Mouse (Mus musculus) C2C12 (cell line): ENCODE data around the gene Fer. TPM values are rescaled to one million over a fixed set of nuclear protein-coding genes. Genes with fewer than 3 reads are reported as not detected.

Experiments used
- H3K27me3 ChIP-seq: one replicate; pipeline ENCODE4 v1.6.1; 2011; ENCODE audit not compliant: control insufficient read depth, insufficient read depth, insufficient read length
- H3K36me3 ChIP-seq: one replicate; pipeline ENCODE4 v1.6.1; 2011; ENCODE audit not compliant: control insufficient read depth, insufficient read depth
- H3K4me3 ChIP-seq: one replicate; pipeline ENCODE4 v1.5.1; 2011; ENCODE audit warnings: mild to moderate bottlenecking, control low read depth; ENCODE audit not compliant: poor library complexity, insufficient read depth, severe bottlenecking
- H3K79me2 ChIP-seq: one replicate; pipeline ENCODE4 v1.6.1; 2011; ENCODE audit not compliant: control insufficient read depth, insufficient read depth
- H3K79me3 ChIP-seq: one replicate; pipeline ENCODE4 v1.6.1; 2011; ENCODE audit warnings: low read depth, control low read depth
- H3ac ChIP-seq: one replicate; pipeline ENCODE3; 2011; ENCODE audit warnings: low read depth; ENCODE audit not compliant: control insufficient read depth, insufficient read length
- CEBPB ChIP-seq: IDR thresholded peaks from one replicate; pipeline ENCODE4 v1.6.1; 2011; ENCODE audit warnings: low read depth, mild to moderate bottlenecking, control low read depth, moderate library complexity
- CTCF ChIP-seq: IDR thresholded peaks from one replicate; pipeline ENCODE4 v1.5.1; 2011; ENCODE audit not compliant: control insufficient read depth, insufficient read depth, insufficient read length
- FOSL1 ChIP-seq: IDR thresholded peaks from one replicate; pipeline ENCODE4 v1.8.0; 2011; ENCODE audit warnings: mild to moderate bottlenecking, low read length; ENCODE audit not compliant: poor library complexity, insufficient read depth, severe bottlenecking
- MAX ChIP-seq: IDR thresholded peaks from one replicate; pipeline ENCODE4 v1.6.1; 2011; ENCODE audit warnings: mild to moderate bottlenecking, control low read depth
- MYOD1 ChIP-seq: IDR thresholded peaks from one replicate; pipeline ENCODE4 v1.6.1; 2011; ENCODE audit warnings: low read depth; ENCODE audit not compliant: control insufficient read depth, insufficient read length
- MYOG ChIP-seq: IDR thresholded peaks from one replicate; pipeline ENCODE4 v1.6.1; 2011; ENCODE audit not compliant: control insufficient read depth, insufficient read length; ENCODE audit errors: extremely low read depth
- USF1 ChIP-seq: IDR thresholded peaks from one replicate; pipeline ENCODE4 v1.6.1; 2011; ENCODE audit warnings: low read depth, mild to moderate bottlenecking, control low read depth, moderate library complexity
- polyA plus RNA-seq: library from polyadenylated mRNA; unstranded; fragments of >200 nt; fragmentation: generic; extraction: Trizol; gene quantifications from one replicate; pipeline ENCODE4 v1.2.1, GENCODE M21; 2012; ENCODE audit warnings: missing spikeins

Fer gene
- polyA plus RNA-seq, 1 experiment = 8.8 TPM

GRCm38 (mm10) chr17:64140063-64140850, 277.4 kb downstream of the Fer start:
- no peak overlapping the region for H3K4me3 ChIP-seq
- no peaks in the 10 kb centered on the region for H3K27me3 ChIP-seq
- H3ac ChIP-seq = no peak overlapping the region
- no peaks in the 10 kb centered on the region for H3K79me2 ChIP-seq
- TF ChIP-seq CEBPB (no peak), MAX (no peak), MYOG (no peak), USF1 (no peak), FOSL1 (no peak), MYOD1 (no peak), CTCF (no peak)
- H3K79me3 ChIP-seq = no peaks in the 10 kb centered on the region
- peaks cover 25% of the 10 kb centered on the region for H3K36me3 ChIP-seq

- H3K4me3 ChIP-seq = no peak overlapping the region
- TF ChIP-seq MYOG (no peak), CEBPB (no peak), CTCF (no peak), FOSL1 (no peak), MYOD1 (no peak), MAX (no peak), USF1 (no peak)
- no peaks in the 10 kb centered on the region for H3K27me3 ChIP-seq
- H3ac ChIP-seq = no peak overlapping the region
- no peaks in the 10 kb centered on the region for H3K79me2 ChIP-seq
- no peaks in the 10 kb centered on the region for H3K79me3 ChIP-seq
- H3K36me3 ChIP-seq = peaks cover 25% of the 10 kb centered on the region
Measured at GRCm38 (mm10) chr17:64141856-64142255, 279.0 kb downstream of the Fer start.

- H3K36me3 ChIP-seq = peaks cover 5% of the 10 kb centered on the region
- H3ac ChIP-seq = no peak overlapping the region
- no peak overlapping the region for H3K4me3 ChIP-seq
- TF ChIP-seq MAX (no peak), FOSL1 (no peak)
- H3K79me2 ChIP-seq = no peaks in the 10 kb centered on the region
- no peaks in the 10 kb centered on the region for H3K79me3 ChIP-seq
- H3K27me3 ChIP-seq = no peaks in the 10 kb centered on the region
Measured at GRCm38 (mm10) chr17:64146409-64146808, 283.5 kb downstream of the Fer start.

- Histone ChIP-seq H3ac (no peak overlapping the region), H3K79me3 (no peaks in the 10 kb centered on the region), H3K27me3 (no peaks in the 10 kb centered on the region), H3K36me3 (no peaks in the 10 kb centered on the region), H3K4me3 (no peak overlapping the region), H3K79me2 (no peaks in the 10 kb centered on the region)
- TF ChIP-seq FOSL1 = no peak
- TF ChIP-seq MYOG = no peak
- TF ChIP-seq MAX = no peak
- no peak for TF ChIP-seq CTCF
- TF ChIP-seq CEBPB = no peak
- TF ChIP-seq MYOD1 = no peak
- TF ChIP-seq USF1 = no peak
Measured at GRCm38 (mm10) chr17:64150717-64151116, 287.9 kb downstream of the Fer start.

GRCm38 (mm10) chr17:64167731-64168130, 304.9 kb downstream of the Fer start:
- no peaks in the 10 kb centered on the region for H3K36me3 ChIP-seq
- TF ChIP-seq FOSL1 = no peak
- no peak for TF ChIP-seq MAX
- no peak for TF ChIP-seq CEBPB
- no peak for TF ChIP-seq MYOG
- no peak for TF ChIP-seq USF1
- no peak for TF ChIP-seq CTCF
- TF ChIP-seq MYOD1 = no peak
- H3K27me3 ChIP-seq = no peaks in the 10 kb centered on the region
- no peaks in the 10 kb centered on the region for H3K79me3 ChIP-seq
- H3K79me2 ChIP-seq = no peaks in the 10 kb centered on the region
- H3ac ChIP-seq = no peak overlapping the region
- no peak overlapping the region for H3K4me3 ChIP-seq

GRCm38 (mm10) chr17:64170019-64170418, 307.2 kb downstream of the Fer start:
- Histone ChIP-seq H3ac (no peak overlapping the region), H3K36me3 (no peaks in the 10 kb centered on the region), H3K79me2 (no peaks in the 10 kb centered on the region), H3K27me3 (no peaks in the 10 kb centered on the region), H3K79me3 (no peaks in the 10 kb centered on the region), H3K4me3 (no peak overlapping the region)
- TF ChIP-seq FOSL1 (no peak), CTCF (no peak), MYOD1 (no peak), MYOG (no peak)
